Mouse (Mus musculus): ENCODE measurements around the gene Rps6ka4.

Gene Rps6ka4

DNA sequence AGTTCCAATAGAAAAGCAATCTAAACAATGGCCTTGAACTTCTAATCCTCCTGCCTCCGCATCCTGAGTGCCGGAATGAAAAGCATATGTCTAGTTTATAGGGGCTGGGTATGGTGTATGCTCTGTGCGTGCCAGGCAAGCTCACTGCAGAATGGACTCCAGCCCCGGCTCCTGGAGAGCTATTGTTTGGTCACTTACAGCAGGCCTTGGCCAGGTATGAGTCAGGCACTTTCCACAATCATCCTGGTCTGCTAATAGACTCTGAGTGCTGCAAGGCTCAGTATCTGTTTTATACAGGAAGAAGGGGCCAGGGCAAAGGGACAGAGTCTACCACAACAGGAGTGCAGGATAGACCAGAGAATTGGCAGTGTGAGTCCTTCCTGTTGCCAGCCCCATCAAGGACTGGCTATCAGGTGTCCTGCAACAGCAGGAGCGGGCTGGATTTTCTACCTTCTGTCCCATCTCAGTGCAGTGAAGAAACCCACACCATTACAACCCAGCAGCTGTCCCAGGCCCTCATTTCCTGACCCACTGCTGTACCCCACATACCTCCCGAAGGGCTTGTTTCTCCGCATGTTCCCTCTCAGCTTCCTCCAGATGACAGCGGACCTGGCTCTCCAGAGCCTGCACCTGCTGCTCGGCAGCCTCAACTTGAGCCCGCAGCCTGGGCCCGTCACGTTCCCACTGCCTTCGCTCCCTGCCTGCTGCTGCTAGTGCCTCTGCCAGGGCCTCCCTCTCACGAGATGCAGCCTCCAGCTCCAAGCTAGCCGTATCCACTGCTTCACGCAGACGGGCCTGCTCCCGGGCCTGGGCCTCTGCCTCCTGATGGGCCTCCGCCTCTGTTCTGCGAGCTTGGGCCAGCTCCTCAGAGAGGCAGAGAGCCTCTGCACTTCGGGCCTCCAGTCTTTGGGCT, 12.2 kb upstream of the Rps6ka4 start:
- DNase-seq (ENCODE audit: low read depth, low spot score), result no peak

DNA sequence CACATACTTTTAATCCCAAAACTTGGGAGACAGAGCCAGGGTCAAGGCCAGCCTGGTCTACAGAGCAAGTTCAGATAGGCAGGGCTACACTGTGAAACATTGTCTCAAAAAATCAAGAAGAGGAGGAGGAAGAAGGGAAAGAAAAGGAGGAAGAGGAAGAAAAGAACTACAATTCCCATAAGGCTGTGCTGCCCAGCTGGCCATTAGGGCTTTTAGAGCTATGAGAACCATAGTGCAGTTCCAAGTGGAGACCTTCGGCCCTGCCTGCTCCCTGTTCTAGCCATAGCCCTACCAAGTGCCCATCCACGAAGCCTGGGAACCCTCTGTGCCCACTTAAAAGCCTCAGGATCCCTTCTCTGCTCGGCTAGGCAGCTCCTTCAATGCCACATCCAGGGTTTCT, 11.1 kb upstream of the Rps6ka4 start:
- no peak for DNase-seq (ENCODE audit: low read depth, low spot score)

DNA sequence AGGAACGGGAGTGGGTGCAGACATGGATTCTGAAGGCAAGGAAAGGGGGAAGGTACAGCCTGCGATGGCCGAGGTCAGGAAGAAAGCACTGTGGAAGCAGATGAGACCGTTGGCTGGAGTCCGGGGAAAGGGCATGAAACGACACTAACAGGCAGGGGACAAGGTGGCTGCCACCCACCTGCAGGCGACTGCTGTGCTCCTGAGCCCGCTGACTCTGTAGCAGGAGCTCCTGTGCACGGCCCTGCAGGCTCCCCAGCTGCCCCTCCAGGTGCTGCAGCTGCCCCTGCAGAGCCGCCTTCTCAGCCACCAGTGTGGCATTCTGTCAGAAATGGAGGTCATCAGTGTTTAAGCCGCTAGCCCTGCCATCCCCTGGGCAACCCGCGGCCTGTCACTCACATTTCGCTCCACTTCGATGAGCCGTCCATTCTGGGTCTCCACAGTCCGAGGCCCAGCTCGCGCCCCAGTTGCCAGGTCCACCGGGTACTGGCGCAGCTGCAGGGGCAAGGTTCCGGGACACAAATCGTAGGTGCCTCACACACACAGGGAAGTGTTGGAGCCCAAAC, 9.2 kb upstream of the Rps6ka4 start:
- no peak for DNase-seq (ENCODE audit: low read depth, low spot score)

DNA sequence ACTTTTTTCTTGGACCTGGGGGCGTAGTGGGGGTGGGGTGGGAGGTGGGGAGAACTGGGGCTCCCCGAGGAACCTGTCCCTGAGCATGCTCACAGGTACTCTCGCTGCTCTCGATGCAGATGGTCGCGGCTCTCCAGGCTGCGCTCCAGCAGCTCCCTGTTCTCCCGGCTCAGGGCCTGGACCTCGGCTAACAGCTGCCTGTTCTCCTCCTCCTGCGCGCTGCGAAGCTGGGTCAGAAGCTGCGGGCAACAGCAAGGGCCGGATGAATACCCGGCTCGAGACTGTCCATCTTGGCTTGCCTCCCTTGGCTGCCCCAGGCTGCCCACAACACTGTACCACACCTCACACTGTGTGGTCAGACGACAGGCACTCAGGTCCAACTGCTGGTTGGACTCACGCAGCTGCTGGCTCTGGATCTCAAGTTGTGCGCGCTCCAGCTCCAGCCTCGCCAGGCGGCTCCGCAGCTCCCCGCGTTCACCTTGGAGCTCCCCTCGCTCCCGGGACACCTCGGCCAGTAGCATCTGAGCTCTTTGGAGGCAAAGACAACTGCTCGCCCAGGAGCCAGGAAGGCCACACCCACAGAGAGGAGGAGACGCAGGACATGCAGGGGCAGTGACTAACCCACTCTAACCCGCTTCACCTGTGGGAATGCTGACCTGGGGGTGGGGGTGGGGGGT, 7.5 kb upstream of the Rps6ka4 start:
- no peak for DNase-seq (ENCODE audit: low read depth, low spot score)

DNA sequence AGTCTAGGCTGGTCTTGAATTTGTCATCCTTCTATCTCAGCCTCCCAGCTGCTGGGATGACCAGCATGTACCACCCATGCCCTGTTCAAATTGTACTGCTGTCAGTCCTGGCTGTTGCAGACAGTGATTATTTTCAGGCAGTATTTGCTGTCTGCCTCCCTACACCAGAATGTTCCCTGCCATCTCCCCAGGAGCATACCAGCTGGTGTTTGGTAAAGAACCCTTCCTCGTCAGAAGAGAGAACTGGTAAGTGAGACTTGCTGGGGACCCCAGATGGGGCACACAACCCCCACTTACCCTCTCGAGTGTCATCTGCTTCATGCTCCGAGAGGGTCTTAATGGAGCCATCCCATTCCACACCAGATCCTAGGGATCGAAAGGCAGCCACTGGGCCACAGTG, 5.6 kb upstream of the Rps6ka4 start:
- no peak for DNase-seq (ENCODE audit: low read depth, low spot score)

DNA sequence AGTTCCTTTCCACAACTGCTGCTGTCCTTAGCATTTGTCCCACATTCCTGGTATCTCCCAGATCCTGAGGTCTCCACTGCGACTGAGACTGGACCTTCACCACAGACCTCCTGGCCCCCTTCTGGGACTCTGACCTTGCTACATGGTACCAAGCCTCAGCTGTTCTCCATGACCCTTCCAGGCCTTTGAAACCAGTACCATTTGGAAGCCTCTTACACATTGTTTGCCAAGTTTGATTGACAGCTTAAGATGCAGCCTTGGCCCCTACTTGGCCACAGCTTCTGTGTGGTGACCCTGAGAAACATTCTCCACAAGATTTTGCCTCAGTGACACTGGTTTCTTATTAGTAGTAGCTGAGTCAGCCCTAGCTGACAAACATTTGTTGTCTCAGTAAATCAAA, 1.9 kb upstream of the Rps6ka4 start:
- DNase-seq (ENCODE audit: low read depth, low spot score), result no peak

DNA sequence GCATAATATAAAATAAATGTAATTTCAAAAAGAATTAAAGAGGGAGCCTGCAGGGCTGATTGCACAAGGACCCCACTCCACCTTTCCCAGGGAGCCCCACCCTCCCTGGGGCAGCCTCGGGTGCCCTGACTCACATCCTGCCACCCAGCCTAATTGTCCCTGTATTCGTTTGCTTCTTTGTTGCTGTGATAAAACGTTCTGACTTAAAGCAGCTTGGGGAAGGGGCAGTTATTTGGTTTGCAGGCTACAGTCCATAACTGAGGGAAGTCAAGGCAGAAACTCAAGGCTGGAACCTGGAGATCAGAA, 809 bp upstream of the Rps6ka4 start:
- DNase-seq (ENCODE audit: low read depth, low spot score), result no peak

DNA sequence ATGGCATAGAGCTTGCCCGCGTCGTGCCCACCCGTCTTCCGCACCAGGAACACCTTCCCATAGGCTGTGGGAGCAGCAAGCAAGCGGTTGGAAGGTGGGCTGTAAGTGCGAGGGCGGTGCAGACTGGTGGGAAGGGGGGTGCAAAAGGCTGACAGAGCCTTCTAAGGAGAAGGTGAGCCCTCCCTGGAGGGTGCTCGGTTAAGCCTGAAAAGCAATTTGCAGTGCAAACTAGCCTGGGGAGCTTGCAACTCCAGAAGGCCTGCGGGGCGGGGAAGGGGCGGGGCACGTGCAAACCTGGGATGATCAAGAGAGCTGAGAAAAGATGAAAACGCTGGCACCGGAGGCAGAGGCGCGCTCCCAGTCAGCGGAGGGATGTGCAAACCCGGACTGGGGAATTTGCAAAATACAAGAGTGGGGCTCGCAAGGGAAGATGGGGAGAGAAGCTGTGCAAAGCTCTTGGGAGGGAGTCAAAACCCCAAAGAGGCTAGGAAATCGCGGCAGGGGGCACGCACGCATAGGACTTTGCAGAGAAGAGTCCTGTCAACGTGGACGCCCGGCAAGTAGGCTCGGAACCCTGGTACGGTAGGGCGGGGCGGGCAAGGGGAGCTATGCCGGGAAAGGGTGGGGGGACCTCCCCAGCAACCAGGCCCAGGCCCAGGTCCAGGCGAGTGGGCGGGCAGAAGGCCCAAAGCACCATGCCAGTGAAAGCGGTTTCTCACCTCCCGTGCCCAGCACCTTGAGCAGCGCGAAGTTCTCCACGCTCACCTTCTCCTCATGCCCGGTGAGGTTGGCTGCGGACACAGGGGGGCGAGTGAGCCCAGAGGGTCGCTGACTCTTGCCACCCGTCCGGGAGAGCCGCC, 591 bp downstream of the Rps6ka4 start:
- peak; percentile 71 for DNase-seq (ENCODE audit: low read depth, low spot score)

DNA sequence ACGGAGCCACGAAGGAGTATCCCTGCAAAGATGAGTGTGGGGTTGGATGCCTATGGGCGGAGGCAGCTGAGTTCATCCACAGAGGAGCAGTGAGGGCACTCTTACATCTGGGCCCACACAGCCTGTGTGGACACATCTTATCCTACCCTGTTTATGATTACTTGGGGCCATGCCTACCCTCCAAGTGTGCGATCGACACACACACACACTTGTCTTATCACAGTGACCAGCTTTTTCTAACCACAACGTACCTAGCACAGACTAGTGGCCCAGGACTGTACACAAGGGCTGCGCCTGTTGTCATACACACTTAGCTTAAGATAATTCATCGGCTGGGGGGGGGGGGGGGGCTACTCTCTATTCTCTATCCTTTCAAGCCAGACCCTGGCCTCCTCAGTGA, 8.1 kb downstream of the Rps6ka4 start:
- no peak for DNase-seq (ENCODE audit: low read depth, low spot score)

DNA sequence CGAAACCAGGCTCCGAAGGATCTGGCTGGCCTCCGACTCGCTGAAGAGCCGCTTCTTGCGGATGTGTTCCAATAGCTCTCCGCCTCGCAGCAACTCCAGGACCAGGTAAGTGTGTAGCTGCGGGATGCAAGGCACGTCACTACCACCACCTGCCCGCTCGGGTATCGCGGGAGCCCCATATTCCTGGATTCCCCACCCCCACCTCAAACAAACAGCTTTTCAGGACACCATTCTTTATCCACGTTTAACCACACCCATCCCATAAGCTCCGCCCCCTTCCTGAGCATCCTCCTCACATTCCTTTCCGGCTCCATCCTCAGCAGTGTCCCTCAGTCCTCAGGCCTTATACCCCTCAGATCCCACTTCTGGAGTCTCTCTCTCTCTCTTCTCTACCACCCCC, 9.1 kb downstream of the Rps6ka4 start:
- DNase-seq (ENCODE audit: low read depth, low spot score), result no peak

DNA sequence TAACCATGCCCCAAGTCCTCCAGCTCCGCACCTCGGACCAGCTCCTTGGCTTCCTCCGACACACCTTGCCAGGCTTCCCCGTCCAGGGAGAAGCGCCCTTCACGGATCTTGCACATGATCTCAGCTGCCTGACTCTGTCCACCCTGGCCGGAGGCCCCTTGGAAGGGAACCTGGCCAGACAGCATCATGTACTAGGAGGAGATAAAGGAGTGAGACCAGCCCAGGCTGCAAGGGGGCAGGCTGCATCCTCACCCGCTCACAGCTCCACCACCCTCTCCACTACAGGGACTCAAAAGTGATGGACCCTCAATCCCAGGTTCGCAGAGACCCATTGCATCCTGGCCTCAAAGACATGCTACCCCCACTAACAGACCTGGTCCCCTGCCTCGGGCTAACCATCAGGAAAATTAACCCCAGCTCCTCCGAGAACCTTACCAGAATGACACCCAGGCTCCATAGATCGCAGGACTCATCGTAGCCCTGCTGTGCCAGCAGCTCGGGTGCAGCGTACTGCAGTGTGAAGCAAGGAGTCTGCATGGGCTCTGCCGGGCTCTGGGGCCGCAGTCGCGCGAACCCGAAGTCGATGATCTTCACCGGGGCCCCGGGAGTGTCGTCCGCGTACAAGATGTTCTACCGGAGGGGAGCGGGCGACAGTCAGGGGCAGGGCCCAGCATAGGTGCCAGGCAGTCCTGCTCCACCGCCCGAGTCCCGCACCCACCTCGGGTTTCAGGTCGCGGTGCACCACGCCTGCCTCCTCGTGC, 9.7 kb downstream of the Rps6ka4 start:
- DNase-seq (ENCODE audit: low read depth, low spot score), result no peak

DNA sequence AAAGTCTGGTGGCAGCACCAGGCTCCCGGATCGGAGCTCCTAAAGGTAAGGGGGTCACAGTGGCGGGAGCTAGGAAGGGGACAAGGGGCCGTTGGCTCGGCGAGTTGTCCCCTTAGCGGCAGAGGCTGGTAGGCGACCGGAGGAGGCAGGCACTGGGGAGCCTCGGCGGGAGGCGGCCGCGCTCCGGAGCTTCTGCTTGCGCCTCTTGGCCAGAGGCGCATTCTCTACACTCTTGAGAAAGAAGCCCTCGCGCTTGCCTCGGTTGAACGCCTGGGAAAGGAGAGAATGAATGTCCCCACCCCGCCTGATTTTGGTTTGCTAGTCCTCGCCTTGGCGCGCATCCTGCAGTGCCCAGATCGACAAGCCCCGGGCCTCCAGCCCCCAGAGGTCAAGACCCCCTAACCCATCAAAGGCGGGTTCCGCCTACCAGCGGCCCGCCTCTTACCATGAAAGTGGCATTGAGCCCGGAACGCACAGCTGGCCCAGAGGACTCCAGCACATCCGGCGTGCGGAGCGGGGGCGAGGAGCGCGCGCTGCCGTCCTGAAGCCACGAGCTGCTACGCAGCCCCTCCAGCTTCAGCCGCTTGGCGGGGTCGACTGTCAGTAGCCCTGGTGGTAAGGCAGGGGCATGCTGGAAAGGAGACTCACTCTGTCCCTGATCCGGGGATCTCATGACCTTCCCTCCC, 10.4 kb downstream of the Rps6ka4 start:
- no peak for DNase-seq (ENCODE audit: low read depth, low spot score)

DNA sequence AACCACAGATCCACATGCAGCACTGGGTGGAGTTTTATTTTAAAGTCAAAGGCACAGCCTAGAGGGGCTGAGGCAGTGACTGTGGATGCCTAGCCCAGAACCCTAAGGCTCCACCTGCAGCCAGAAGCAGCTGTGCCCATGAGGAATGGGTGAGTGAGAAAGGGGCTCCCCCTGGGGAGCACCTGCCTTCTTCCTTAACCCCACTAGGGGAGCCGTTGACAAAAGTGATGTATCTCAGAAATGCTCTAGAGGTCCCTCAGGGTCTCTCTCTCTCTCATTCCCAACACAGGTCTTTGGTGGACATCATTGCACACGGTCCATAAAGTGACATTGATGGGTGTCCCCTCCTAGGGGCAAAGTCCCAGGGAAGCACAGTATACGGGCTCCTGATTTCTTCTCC, 11.4 kb downstream of the Rps6ka4 start:
- DNase-seq (ENCODE audit: low read depth, low spot score), result no peak

DNA sequence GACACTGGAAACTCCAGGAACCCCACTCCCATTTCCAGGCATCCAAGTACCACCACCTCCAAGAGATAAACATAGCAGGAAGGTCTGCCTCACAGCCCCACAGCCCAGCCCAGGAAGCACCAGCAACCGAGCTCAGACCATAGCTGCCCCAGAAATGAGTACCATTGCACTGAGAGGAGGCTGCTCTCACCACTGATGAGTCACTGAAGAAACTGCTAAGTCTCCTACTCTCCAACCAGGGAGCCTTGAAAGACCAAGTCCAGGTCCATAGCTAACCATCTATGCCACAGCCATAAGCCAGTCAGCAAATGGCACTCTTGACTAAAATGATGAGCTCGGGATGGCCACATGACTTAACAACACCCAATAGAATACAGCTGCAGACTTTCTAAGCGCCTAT, 13.8 kb downstream of the Rps6ka4 start:
- DNase-seq (ENCODE audit: low read depth, low spot score), result no peak

DNA sequence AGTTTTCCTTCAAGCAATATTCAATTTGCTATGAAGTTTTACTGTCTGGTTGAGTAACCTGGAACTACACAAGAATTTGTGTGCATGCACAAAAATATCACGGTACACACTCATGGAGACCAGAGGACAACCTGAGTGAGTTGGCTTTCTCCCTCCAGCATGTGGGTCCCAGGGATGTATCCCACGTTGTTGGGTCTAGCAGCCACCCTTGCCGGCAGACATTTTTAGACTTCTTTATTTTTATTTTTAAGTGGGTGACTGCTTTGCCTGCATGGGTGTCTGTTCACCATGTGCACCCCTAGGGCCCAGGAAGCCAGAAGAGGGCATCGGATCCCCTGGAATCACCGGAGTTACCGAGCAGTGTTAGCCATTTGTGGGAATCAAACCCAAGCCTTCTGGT, 15.1 kb downstream of the Rps6ka4 start:
- no peak for DNase-seq (ENCODE audit: low read depth, low spot score)

DNA sequence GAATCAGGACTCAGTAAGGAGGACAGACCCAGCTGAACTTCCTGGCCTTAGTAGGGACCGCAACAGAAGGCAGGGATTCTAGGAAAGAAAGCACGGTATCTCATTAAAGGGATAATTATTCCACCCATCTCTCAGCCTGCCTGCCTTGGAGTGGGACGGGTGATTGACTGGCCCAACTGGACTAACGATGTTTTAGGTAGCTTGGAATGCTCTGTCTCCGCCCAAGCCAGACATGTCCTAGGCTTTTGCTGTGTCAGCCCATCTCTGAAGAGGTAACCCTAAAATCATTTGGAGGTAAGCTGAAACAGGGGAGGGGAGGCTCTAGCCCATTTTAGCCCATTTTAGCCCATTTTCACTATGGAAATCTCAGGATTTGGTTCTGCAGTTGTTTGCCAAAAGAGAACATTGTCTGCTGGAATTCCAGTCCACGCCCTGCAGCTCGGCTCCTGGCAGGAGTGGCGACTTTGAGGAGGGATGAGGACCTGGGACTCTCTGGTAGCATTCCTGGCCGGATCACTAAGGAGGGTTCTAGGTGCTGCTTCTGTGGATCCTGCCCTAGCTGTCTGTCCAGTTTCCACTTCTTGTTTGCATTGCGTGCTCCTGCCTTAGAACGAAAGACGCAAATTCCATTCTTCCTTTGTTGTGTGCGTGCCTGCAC, 19.8 kb downstream of the Rps6ka4 start:
- no peak for DNase-seq (ENCODE audit: low read depth, low spot score)

DNA sequence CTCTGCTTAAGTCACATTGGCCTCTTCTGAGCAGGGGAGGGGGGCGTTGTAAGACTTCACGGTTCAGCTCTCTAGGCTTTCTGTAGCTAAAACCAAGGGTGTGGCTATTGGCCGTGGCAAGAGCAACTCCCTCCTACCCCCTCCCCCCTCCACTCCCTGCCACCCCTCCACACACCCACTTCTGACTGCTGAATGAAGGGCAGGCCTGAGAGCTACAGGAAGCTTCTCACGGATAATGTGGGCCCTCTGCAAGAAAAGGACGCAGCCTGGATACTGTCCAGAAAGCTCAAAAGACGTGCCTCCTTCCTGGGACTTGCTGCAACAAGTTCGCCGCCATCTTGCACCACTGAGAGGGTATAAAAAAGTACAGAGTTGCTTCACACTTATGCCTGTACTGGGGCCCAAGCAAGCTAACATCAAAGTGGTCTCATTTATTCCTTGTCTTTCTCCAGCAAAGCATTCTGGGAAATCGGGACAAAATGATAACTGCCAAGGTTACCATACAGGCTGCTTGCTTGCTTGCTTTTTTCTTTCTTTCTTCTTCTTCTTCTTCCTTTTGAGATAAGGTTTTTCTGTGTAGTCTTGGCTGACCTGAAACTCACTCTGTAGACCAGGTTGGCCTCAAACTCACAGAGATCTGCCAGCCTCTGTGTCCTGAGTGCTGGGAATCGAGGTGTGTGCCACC, 21.2 kb downstream of the Rps6ka4 start:
- DNase-seq (ENCODE audit: low read depth, low spot score), result no peak

DNA sequence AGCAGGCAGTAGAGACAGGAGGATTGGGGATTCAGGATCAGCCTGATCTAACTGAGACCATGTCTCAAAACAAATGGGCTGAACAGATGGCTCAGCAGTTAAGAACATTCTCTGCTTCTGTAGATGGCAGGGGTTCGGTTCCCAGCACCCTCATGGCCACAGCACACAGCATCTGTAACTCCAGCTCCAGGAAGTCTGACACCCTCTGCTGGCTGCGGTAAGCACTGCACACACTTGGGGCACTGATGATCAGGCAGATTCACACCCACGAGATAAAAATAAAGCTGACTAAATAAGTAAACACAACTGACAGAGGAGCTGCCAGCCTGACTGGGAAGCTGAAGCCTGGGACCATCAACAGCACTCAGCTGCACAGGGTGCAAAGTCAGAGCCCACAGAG, 25.5 kb downstream of the Rps6ka4 start:
- no peak for DNase-seq (ENCODE audit: low read depth, low spot score)

DNA sequence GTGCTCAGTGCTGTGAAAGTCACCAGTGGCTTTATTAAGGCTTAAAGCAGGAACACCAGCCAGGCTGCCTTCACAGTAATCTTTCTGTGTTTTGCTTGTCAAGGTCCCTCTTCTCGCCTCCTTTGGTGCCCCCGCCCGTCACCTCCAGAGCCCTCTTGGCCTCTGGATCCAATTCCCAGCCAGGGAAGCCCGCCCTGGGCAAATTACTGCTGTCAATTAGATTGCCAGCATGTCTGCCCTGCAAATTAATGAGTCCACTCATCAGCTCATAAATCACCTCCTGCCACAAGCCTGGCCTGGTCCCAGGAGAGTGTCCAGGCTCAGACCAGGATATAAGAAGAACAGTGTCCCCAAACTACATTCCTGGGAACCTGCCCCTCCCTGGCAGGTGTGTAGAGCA, 26.1 kb downstream of the Rps6ka4 start:
- DNase-seq (ENCODE audit: low read depth, low spot score), result no peak
